ENCODE assay signal across 15 mouse cellular contexts in the genomic region with DNA sequence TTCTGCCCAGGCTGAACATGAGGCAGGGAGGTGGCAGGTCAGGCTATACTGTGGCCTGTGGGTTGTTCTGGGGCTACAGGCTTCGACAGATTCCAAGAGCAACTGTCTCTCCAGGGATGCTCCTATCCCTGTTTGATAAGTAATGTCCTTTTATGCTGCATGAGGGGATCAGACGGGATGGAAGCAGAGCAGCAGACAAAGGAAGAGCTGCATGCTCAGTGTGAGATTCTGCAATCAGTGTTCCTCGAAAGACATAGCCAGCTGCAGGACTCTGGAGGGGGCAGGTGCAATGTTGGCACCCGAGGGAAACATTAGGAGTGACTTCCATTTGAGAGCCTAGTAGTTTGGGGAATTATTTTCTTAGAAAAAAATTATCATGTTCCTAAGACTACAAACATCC.
A peak's percentile ranks its signal among the peaks of the same experiment; 100 is the strongest.
DNase-seq lines count a peak whose midpoint lies in the region; ATAC-seq and TF ChIP-seq lines count a peak whose summit lies in the region.
"Had no signal": no experiment of that assay in that cellular context is flagged by ENCODE, and none has a peak within 500 bp of the region (broad histone marks: within the 10 kb centered on the region; RNA-seq: fewer than 3 reads in every experiment).

No protein-coding gene starts in this region.

- H3K9ac ChIP-seq in forebrain, embryonic 16.5 days (replicated peaks; ENCODE audit: low read depth, low read length): 0 out of 2 replicates have a peak overlapping the region, but pooled peaks have one; percentile 2
- H3K9ac ChIP-seq in hindbrain, embryonic 16.5 days (ENCODE audit: low read depth, low read length): 0 out of 2 replicates have a peak overlapping the region, but pooled peaks have one; percentile 10
- H3K9ac ChIP-seq in midbrain, embryonic 16.5 days (ENCODE audit: low read depth, low read length): peak overlapping the region; percentile 0; the same call in 1 of the 2 replicates
- H3K9ac ChIP-seq: heart, embryonic 12.5 days; liver, embryonic 12.5 days; lung, embryonic 15.5 days had no signal

- no peak for TF ChIP-seq POLR2A in brain, embryonic 14.5 days (IDR thresholded peaks at IDR 0.05; ENCODE audit: borderline replicate concordance, extremely low read depth, insufficient read depth, insufficient read length, poor library complexity, severe bottlenecking)

- H3K36me3 ChIP-seq in forebrain, embryonic 16.5 days (ENCODE audit: control insufficient read depth, insufficient read depth): no peaks in the 10 kb centered on the region
- H3K36me3 ChIP-seq in hindbrain, embryonic 16.5 days (ENCODE audit: control insufficient read depth, insufficient read depth, low read length): no peaks in the 10 kb centered on the region
- H3K36me3 ChIP-seq in midbrain, embryonic 16.5 days (ENCODE audit: control insufficient read depth, insufficient read depth, low read length): 0 out of 2 replicates have a peak, but pooled peaks cover 3% of the 10 kb centered on the region
- H3K36me3 ChIP-seq: heart, embryonic 12.5 days; limb, embryonic 10.5 days; liver, embryonic 12.5 days; lung, embryonic 15.5 days had no signal

- H3K27me3 ChIP-seq in forebrain, embryonic 16.5 days (replicated peaks; ENCODE audit: control insufficient read depth, insufficient read depth, low read length): no peaks in the 10 kb centered on the region
- no peaks in the 10 kb centered on the region for H3K27me3 ChIP-seq in hindbrain, embryonic 16.5 days (replicated peaks; ENCODE audit: control insufficient read depth, insufficient read depth, low read length)
- no peaks in the 10 kb centered on the region for H3K27me3 ChIP-seq in midbrain, embryonic 16.5 days (ENCODE audit: control insufficient read depth, insufficient read depth, low read depth, low read length)
- H3K27me3 ChIP-seq: heart, embryonic 12.5 days; liver, embryonic 12.5 days; lung, embryonic 15.5 days had no signal

- peak overlapping the region; percentile 60 for H3K27ac ChIP-seq in forebrain, embryonic 16.5 days (ENCODE audit: low read length)
- H3K27ac ChIP-seq in hindbrain, embryonic 16.5 days (ENCODE audit: low read depth, low read length): peak overlapping the region; percentile 45; the same call in 1 of the 2 replicates
- peak overlapping the region; percentile 51 for H3K27ac ChIP-seq in midbrain, embryonic 16.5 days (ENCODE audit: low read length)
- H3K27ac ChIP-seq: left cerebral cortex, adult 2 months; limb, embryonic 10.5 days; liver, embryonic 12.5 days; lung, embryonic 15.5 days had no signal

- H3K9me3 ChIP-seq in forebrain, embryonic 16.5 days (ENCODE audit: control insufficient read depth, low read length): no peaks in the 10 kb centered on the region
- H3K9me3 ChIP-seq in hindbrain, embryonic 16.5 days (ENCODE audit: control insufficient read depth, low read length): no peaks in the 10 kb centered on the region
- no peaks in the 10 kb centered on the region for H3K9me3 ChIP-seq in midbrain, embryonic 16.5 days (replicated peaks; ENCODE audit: control insufficient read depth, low read length, poor library complexity, severe bottlenecking)
- H3K9me3 ChIP-seq: heart, embryonic 12.5 days; limb, embryonic 10.5 days; liver, embryonic 12.5 days; lung, embryonic 15.5 days had no signal

- no peak for TF ChIP-seq CTCF in brain, embryonic 14.5 days (IDR thresholded peaks at IDR 0.05; ENCODE audit: borderline replicate concordance, extremely low read depth, insufficient read depth, insufficient read length)

- ATAC-seq in forebrain, embryonic 16.5 days: peak; percentile 12; the same call in 1 of the 2 replicates
- peak; percentile 34; the same call in 1 of the 2 replicates for ATAC-seq in hindbrain, embryonic 16.5 days
- 0 out of 2 replicates have a peak, but pooled peaks have one; percentile 39 for ATAC-seq in midbrain, embryonic 16.5 days
- ATAC-seq: intestine, embryonic 16.5 days; liver, embryonic 12.5 days had no signal

- peaks cover 8% of the 10 kb centered on the region; the same call in 1 of the 2 replicates for H3K4me1 ChIP-seq in forebrain, embryonic 16.5 days (replicated peaks; ENCODE audit: control insufficient read depth, insufficient read depth, low read length)
- H3K4me1 ChIP-seq in hindbrain, embryonic 16.5 days (ENCODE audit: control insufficient read depth, insufficient read depth, low read depth, low read length): no peaks in the 10 kb centered on the region
- H3K4me1 ChIP-seq in midbrain, embryonic 16.5 days (ENCODE audit: control insufficient read depth, insufficient read depth, low read length): peaks cover 14% of the 10 kb centered on the region
- H3K4me1 ChIP-seq: heart, embryonic 12.5 days; limb, embryonic 10.5 days; liver, embryonic 12.5 days; lung, embryonic 15.5 days had no signal

- no peak overlapping the region for H3K4me3 ChIP-seq in forebrain, embryonic 16.5 days (replicated peaks; ENCODE audit: low read length)
- H3K4me3 ChIP-seq in hindbrain, embryonic 16.5 days (ENCODE audit: low read length): no peak overlapping the region
- no peak overlapping the region for H3K4me3 ChIP-seq in midbrain, embryonic 16.5 days (ENCODE audit: low read depth, low read length)
- H3K4me3 ChIP-seq: heart, embryonic 12.5 days; left cerebral cortex, adult 2 months; limb, embryonic 10.5 days; liver, embryonic 12.5 days; lung, embryonic 15.5 days had no signal

- 29% methylated on average over 4 of the region's 4 CpGs for WGBS in forebrain, embryonic 16.5 days
- 21% methylated on average over 4 of the region's 4 CpGs for WGBS in hindbrain, embryonic 16.5 days
- WGBS in midbrain, embryonic 16.5 days: 11% methylated on average over 4 of the region's 4 CpGs

- DNase-seq in brain, embryonic 14.5 days (ENCODE audit: low read depth): peak; percentile 49
- DNase-seq in gastrocnemius, postnatal 25 days: no peak
- no peak for DNase-seq in right cerebral cortex, adult 18-20 months
- DNase-seq in heart, adult 18-20 months: no peak
- DNase-seq: cerebellum, postnatal 25 days; gastrocnemius, postnatal 14 days had no signal

- H3K4me2 ChIP-seq in forebrain, embryonic 16.5 days (ENCODE audit: low read length): no peak overlapping the region
- H3K4me2 ChIP-seq in hindbrain, embryonic 16.5 days (ENCODE audit: low read length): no peak overlapping the region
- H3K4me2 ChIP-seq in midbrain, embryonic 16.5 days (ENCODE audit: low read length): no peak overlapping the region
- H3K4me2 ChIP-seq: heart, embryonic 12.5 days; liver, embryonic 12.5 days; lung, embryonic 15.5 days had no signal
